Mouse (Mus musculus) neural tube, embryonic 15.5 days (tissue): ENCODE results near the gene Erp44. TPM values are rescaled to one million over a fixed set of nuclear protein-coding genes. Genes with fewer than 3 reads are reported as not detected.

Source experiments
- ATAC-seq: fragments of 200-750 bp; cut with Nextera tagmentation; 2 replicates; pipeline ENCODE4 v1.8.0; 2017; ENCODE audit warnings: mild to moderate bottlenecking, moderate TSS enrichment, moderate library complexity; ENCODE audit not compliant: low FRiP score
- H3K27ac ChIP-seq: fragments of 300-500 bp; sonication (generic); replicated peaks from 2 replicates; pipeline ENCODE4 v1.5.1; 2015; ENCODE audit warnings: mild to moderate bottlenecking, inconsistent platforms
- H3K27me3 ChIP-seq: fragments of 300-500 bp; sonication (generic); replicated peaks from 2 replicates; pipeline ENCODE4 v1.6.1; 2015; ENCODE audit warnings: inconsistent platforms
- H3K36me3 ChIP-seq: fragments of 300-500 bp; sonication (generic); 2 replicates; pipeline ENCODE4 v1.6.1; 2015; ENCODE audit warnings: inconsistent platforms
- H3K4me1 ChIP-seq: fragments of 300-500 bp; sonication (generic); 2 replicates; pipeline ENCODE4 v1.6.1; 2015; ENCODE audit warnings: inconsistent platforms
- H3K4me2 ChIP-seq: fragments of 300-500 bp; sonication (generic); 2 replicates; pipeline ENCODE4 v1.6.1; 2015; ENCODE audit warnings: inconsistent platforms, mild to moderate bottlenecking, moderate library complexity
- H3K4me3 ChIP-seq: fragments of 300-500 bp; sonication (generic); replicated peaks from 2 replicates; pipeline ENCODE4 v1.5.1; 2015; ENCODE audit warnings: mild to moderate bottlenecking, inconsistent platforms
- H3K9ac ChIP-seq: fragments of 300-500 bp; sonication (generic); replicated peaks from 2 replicates; pipeline ENCODE4 v1.6.1; 2015; ENCODE audit warnings: mild to moderate bottlenecking, inconsistent platforms
- H3K9me3 ChIP-seq: fragments of 300-500 bp; sonication (generic); replicated peaks from 2 replicates; pipeline ENCODE4 v1.6.1; 2016; ENCODE audit warnings: inconsistent platforms
- WGBS: fragments of 180-500 bp; shearing (Covaris S2); methylation state at CpG from one replicate; pipeline ENCODE4 v1.1.7; 2015; ENCODE audit warnings: mixed read lengths; 5-methylcytosine and 5-hydroxymethylcytosine counted together
- polyA plus RNA-seq: library from polyadenylated mRNA; unstranded; fragments of >200 nt; fragmentation: Nextera tagmentation; extraction: Ambion mirVana; gene quantifications from 2 replicates; pipeline ENCODE4 v1.2.1, GENCODE M21; 2015

Gene Erp44
- polyA plus RNA-seq, result 60.5 and 69.6 TPM in 2 replicates

DNA sequence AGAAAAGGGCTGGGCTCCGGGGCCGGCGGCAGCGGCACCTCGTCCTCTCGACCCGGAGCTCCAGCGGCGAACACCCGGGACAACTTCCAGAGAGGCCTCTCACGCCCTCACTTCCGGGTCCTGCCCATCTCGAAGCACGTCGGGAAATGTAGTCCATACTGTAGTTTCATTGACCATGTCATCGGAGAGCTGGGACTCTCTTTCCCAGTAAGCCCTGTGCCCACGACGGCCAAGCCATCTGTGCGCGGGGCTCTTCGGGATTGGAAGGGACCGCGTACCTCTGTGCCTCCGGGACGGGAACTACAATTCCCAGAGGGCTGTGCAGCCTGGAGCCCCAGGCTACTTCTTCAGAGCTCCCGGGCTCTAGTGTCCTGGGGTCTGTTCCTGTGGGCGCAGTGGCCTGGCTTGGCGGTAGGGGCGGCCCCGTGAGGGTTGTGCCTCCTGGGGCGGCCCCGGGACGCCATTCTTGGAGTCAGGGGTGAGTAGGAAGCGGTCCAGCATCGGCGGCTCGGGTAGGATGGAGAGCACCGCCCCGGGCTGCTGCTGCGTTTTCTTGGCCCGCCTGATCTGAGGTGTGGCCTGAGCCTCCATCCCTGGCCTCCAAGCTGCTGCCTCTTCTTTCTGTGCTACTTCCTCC is at the start of gene Erp44, which contains the start of gene Invs:
Erp44 (minus strand) TSS at position 61 of the 637 bp plus-strand sequence.
Invs (plus strand) TSS at position 263 of the 637 bp plus-strand sequence.
- peak within 1 kb of the TSS; percentile 90 for H3K9ac ChIP-seq
- H3K9me3 ChIP-seq, result no peaks in the 10 kb centered on the region
- H3K4me2 ChIP-seq, result peak within 1 kb of the TSS; percentile 89
- ATAC-seq, result peak; percentile 99
- peak within 1 kb of the TSS; percentile 87 for H3K27ac ChIP-seq
- WGBS, result 0% methylated on average over 41 of the region's 41 CpGs
- no peaks in the 10 kb centered on the region for H3K27me3 ChIP-seq
- H3K36me3 ChIP-seq, result no peaks in the 10 kb centered on the region
- H3K4me3 ChIP-seq, result peak within 1 kb of the TSS; percentile 99
- H3K4me1 ChIP-seq, result peaks cover 19% of the 10 kb centered on the region

DNA sequence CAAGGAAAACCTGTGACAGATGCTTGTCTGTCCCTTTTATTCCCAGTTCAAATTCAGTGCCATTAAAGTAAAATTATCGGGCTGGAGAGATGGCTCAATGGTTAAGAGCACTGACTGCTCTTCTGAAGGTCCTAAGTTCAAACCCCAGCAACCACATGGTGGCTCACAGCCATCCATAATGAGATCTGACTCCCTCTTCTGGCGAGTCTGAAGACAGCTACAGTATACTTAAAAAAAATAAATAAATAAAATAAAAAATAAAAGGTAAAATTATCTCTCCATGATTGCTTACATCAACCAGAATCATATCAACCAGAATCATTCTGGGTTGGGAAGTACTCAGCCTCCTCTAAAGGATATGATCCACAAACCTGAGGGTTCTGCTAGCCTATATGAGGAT is 48.7 kb upstream of the Erp44 start:
- H3K27me3 ChIP-seq, result no peaks in the 10 kb centered on the region
- no peaks in the 10 kb centered on the region for H3K9me3 ChIP-seq
- 71% methylated on average over 2 of the region's 2 CpGs for WGBS
- H3K27ac ChIP-seq, result no peak overlapping the region
- no peak overlapping the region for H3K4me2 ChIP-seq
- no peak overlapping the region for H3K4me3 ChIP-seq
- H3K36me3 ChIP-seq, result no peaks in the 10 kb centered on the region
- no peak overlapping the region for H3K9ac ChIP-seq
- ATAC-seq, result no peak
- no peaks in the 10 kb centered on the region for H3K4me1 ChIP-seq

DNA sequence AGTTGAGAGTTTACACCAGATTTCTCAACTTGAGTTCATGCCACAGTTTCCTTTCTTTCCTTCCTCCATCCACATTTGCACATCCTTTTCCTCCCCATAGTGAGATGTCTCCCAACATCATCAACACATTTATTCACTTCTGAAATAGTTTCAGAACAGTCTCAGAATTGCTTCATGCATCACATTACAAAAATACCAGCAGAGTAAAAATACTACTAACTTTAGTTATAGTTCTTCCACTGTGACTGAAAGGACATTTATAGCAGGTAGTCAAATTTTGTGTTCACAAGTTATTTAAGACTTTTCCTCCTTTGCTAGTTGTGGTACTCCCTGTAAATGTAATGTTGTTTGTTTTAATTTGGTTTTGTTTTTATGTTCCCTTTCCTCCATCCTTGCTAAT is 47.8 kb upstream of the Erp44 start:
- Histone ChIP-seq H3K4me3 (no peak overlapping the region), H3K9me3 (no peaks in the 10 kb centered on the region), H3K4me2 (no peak overlapping the region), H3K27ac (no peak overlapping the region), H3K36me3 (no peaks in the 10 kb centered on the region), H3K9ac (no peak overlapping the region), H3K27me3 (no peaks in the 10 kb centered on the region), H3K4me1 (no peaks in the 10 kb centered on the region)
- ATAC-seq, result no peak

DNA sequence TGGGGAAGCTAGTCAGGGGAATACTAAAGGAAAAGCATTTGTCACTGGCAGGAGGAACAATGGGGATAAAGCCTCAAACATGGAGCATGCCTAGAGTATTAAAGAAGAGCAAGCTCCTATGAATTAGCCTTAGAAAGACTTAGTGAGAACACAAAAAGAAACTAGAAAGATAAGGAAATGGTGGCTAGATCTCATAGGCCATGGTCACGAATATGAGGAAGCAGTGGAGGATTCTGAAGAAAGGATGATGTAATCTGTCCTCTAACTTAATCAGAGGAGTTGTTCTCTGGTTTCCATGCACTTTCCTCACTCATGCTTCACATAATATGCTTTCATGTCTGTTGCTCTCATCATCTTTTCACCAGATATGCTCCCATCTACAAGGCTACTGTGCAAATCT is 42.7 kb upstream of the Erp44 start:
- H3K4me2 ChIP-seq, result no peak overlapping the region
- WGBS, result 48% methylated on average over 1 of the region's 1 CpGs
- no peaks in the 10 kb centered on the region for H3K4me1 ChIP-seq
- no peaks in the 10 kb centered on the region for H3K9me3 ChIP-seq
- no peak overlapping the region for H3K27ac ChIP-seq
- ATAC-seq, result no peak
- no peak overlapping the region for H3K9ac ChIP-seq
- no peaks in the 10 kb centered on the region for H3K36me3 ChIP-seq
- H3K4me3 ChIP-seq, result no peak overlapping the region
- no peaks in the 10 kb centered on the region for H3K27me3 ChIP-seq

DNA sequence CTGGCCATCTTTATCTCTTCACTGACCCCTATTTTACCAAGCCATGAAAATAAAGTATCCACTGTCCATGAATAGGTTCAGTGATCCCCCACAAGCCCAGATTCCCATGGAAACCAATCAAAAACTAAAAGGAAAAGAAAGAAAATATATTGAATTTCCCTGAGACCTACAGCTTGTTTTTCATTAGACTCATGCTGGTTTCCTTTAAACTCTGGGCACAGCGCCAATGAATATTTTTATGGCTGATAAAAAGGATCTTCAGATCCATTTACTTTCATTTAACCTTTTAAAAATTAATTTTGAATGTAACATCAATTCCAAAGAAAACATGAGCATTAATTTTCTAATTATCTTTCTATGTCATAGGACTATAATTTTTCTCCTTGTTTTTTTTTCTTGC is 41.9 kb upstream of the Erp44 start:
- Histone ChIP-seq H3K4me2 (no peak overlapping the region), H3K27ac (no peak overlapping the region), H3K4me1 (no peaks in the 10 kb centered on the region), H3K4me3 (no peak overlapping the region), H3K9me3 (no peaks in the 10 kb centered on the region), H3K36me3 (no peaks in the 10 kb centered on the region), H3K9ac (no peak overlapping the region), H3K27me3 (no peaks in the 10 kb centered on the region)
- 75% methylated on average over 1 of the region's 1 CpGs for WGBS
- no peak for ATAC-seq

DNA sequence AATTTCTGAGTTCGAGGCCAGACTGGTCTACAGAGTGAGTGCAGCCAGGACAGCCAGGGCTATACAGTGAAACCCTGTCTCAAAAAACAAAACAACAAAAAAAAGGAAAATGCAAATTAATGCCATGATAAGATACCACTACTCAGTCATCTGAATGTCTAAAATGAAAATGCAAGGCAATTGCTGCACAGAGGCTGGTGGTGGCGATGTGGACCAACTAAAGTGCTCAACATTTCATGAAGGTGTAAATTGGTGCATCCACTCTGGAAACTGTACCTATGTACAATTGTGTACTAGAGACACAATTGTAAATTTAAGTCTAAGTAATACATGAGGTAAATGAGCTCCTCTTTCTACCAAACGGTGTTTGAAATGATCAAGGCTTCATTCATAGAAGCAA is 36.7 kb upstream of the Erp44 start:
- Histone ChIP-seq H3K27me3 (no peaks in the 10 kb centered on the region), H3K4me2 (no peak overlapping the region), H3K27ac (no peak overlapping the region), H3K9me3 (no peaks in the 10 kb centered on the region), H3K4me1 (no peaks in the 10 kb centered on the region), H3K36me3 (no peaks in the 10 kb centered on the region), H3K9ac (no peak overlapping the region), H3K4me3 (no peak overlapping the region)
- no peak for ATAC-seq
- WGBS, result over 99% methylated on average over 3 of the region's 3 CpGs

DNA sequence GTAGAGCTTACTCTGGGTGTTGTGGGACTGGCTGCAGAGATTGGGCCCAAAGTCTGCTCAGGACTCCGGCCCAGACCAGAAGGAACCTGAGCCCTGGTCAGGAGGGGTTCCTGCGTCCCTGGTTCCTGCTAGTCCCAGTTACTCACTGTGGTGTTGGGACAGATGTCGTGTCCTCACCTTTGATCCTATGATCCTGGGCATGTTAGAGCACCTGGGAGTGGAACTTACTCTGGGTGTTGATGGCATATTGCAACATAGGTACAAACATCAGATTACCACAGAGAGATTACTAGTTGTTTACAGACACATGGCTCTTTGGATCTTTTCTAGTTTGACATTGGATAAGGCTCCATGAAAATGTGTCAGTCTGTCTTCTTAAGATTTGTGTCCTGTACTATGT is 35.5 kb upstream of the Erp44 start:
- Histone ChIP-seq H3K9ac (no peak overlapping the region), H3K4me2 (no peak overlapping the region), H3K36me3 (no peaks in the 10 kb centered on the region), H3K4me1 (no peaks in the 10 kb centered on the region), H3K27ac (no peak overlapping the region), H3K27me3 (no peaks in the 10 kb centered on the region), H3K9me3 (no peaks in the 10 kb centered on the region), H3K4me3 (no peak overlapping the region)
- WGBS, result 96% methylated on average over 3 of the region's 3 CpGs
- no peak for ATAC-seq

DNA sequence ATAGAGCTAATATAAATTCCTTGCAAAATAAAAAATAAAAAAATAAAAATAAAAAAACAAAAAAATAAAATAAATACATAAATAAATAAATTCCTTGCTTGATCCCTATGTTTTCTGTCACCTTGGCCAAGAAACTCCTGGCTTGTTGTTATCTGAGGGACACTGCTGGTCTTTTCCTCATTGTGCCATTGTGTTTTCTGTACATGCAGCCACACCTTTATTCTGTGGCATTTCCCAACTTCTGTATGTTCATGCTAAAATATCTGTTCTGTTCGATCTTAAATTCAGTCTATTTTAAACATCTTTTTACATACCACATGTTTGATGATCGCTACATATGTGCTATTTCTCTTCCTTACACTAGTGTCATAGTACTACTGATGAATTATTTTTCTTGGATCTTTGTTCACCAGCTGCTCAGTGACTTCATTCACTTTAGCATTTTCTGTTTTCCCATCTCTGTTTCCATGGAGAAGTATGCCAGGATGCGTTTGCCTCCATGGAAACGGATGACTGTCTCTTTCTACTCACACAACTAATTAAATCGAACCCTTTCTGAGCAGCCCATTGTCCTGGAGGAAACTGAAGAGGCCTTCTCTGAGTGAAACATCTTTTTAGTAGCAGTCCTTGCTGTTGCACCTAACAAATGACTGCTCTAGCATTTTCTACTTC is 7.9 kb upstream of the Erp44 start:
- no peak overlapping the region for H3K4me3 ChIP-seq
- no peak overlapping the region for H3K27ac ChIP-seq
- 16% methylated on average over 5 of the region's 5 CpGs for WGBS
- H3K4me1 ChIP-seq, result 0 out of 2 replicates have a peak, but pooled peaks cover 3% of the 10 kb centered on the region
- H3K36me3 ChIP-seq, result no peaks in the 10 kb centered on the region
- H3K9me3 ChIP-seq, result no peaks in the 10 kb centered on the region
- H3K27me3 ChIP-seq, result no peaks in the 10 kb centered on the region
- no peak overlapping the region for H3K4me2 ChIP-seq
- peak; percentile 50; the same call in 1 of the 2 replicates for ATAC-seq
- H3K9ac ChIP-seq, result no peak overlapping the region

DNA sequence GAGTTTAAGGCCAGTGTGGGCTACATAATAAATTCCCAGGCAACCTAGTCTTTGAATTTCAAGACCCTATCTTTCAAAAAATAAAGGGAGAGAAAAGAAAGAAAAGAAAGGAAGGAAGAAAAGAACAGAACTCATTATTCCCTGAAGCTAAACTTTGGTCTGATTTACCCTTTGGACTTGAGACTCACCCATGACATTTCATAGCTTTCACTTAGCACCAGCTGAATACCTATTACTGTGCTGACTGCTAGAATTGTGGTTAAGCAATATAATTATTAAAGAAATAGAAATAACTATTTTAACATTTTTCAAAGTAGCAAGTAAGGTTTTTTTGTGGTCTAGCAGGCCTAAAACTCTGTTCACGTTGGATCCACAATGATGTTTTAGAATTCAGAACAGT is 1.8 kb upstream of the Erp44 start:
- H3K27ac ChIP-seq, result no peak overlapping the region
- WGBS, result 98% methylated on average over 1 of the region's 1 CpGs
- H3K4me3 ChIP-seq, result no peak overlapping the region
- no peak for ATAC-seq
- H3K9me3 ChIP-seq, result no peaks in the 10 kb centered on the region
- no peaks in the 10 kb centered on the region for H3K27me3 ChIP-seq
- H3K4me2 ChIP-seq, result no peak overlapping the region
- H3K36me3 ChIP-seq, result no peaks in the 10 kb centered on the region
- H3K4me1 ChIP-seq, result peaks cover 19% of the 10 kb centered on the region
- H3K9ac ChIP-seq, result no peak overlapping the region

DNA sequence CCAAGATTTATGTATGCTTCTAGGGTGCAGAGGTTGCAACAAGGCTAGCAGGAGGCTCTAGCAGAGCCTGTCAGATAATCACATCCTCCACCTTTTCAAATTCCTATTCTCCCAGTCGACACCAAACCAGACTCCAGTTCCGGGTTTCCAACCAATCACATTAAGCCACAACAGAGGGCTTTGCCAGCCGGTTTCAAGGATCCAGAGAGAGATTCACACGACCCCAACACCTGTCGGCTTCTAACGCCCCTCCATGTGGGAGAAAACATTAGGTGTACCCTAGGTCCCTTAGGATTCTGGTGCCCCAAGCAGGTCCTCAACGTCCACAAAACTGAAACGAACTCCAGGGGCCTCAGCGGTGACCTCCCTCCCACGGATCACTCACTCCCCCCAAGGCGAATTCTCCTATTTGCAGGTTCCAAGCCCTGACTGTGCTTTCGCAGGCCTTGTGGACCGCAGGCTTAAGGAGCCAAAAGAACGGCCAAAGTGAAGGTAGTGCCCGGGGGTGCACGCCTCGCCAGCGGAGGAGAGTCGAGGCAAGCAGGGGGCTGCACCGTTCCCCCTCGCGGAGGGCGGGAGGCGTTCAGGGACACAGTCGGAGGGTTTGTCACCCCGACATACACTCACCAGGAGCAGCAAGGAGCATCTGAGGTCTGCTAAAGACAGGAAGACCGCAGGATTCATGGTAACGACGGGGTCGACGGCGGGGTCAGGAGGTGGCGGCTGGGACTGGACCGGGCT is 431 bp downstream of the Erp44 start:
- Histone ChIP-seq H3K9ac (peak overlapping the region; percentile 90), H3K4me1 (peaks cover 19% of the 10 kb centered on the region), H3K4me2 (peak overlapping the region; percentile 89), H3K36me3 (no peaks in the 10 kb centered on the region), H3K9me3 (no peaks in the 10 kb centered on the region), H3K27ac (peak overlapping the region; percentile 75), H3K27me3 (no peaks in the 10 kb centered on the region), H3K4me3 (peak overlapping the region; percentile 99)
- ATAC-seq, result peak; percentile 67
- under 1% methylated on average over 34 of the region's 34 CpGs for WGBS

DNA sequence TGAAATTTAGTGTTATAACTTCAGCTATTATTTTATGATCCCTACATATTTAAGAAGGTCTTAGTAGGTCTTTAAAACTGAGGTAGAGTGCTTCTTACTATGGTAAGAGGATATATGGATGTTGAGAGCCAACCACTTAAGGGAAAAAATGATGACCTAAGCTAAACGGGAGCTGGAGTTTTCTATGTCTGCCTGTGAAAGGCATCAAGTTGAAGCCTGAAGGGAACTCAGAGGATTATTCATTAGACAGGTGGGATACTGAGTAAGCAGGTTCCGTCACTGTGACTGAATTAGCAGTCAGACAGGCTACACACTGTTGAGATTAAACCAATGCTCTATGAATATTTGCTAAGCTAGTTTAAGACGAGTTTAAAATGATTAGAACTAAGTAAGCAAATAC is 2.3 kb downstream of the Erp44 start:
- Histone ChIP-seq H3K9ac (no peak overlapping the region), H3K9me3 (no peaks in the 10 kb centered on the region), H3K36me3 (no peaks in the 10 kb centered on the region), H3K27ac (no peak overlapping the region), H3K4me2 (no peak overlapping the region), H3K27me3 (no peaks in the 10 kb centered on the region), H3K4me1 (peaks cover 19% of the 10 kb centered on the region), H3K4me3 (no peak overlapping the region)
- 90% methylated on average over 3 of the region's 3 CpGs for WGBS
- ATAC-seq, result no peak

DNA sequence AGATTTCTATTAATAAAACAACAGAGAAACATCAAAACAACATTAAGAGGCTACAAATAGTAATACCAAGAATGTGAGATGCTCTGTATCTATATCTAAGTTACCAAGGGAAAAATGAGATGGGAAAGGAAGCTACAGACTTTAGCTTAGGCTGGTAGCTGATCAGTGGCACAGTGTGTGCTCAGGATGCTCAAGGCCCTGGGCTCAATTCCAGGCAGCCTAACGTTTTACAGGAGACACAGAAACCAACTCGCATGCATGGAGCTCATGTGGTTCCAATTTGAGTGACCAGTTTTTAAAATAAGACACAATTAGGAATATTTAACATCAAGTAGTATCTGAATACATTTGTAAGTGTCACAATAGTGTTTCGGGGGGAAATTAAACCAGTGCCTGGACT is 3.6 kb downstream of the Erp44 start:
- H3K27me3 ChIP-seq, result no peaks in the 10 kb centered on the region
- H3K4me1 ChIP-seq, result peaks cover 19% of the 10 kb centered on the region
- no peaks in the 10 kb centered on the region for H3K36me3 ChIP-seq
- no peak overlapping the region for H3K4me3 ChIP-seq
- WGBS, result 89% methylated on average over 3 of the region's 3 CpGs
- H3K9me3 ChIP-seq, result no peaks in the 10 kb centered on the region
- no peak overlapping the region for H3K27ac ChIP-seq
- H3K4me2 ChIP-seq, result no peak overlapping the region
- H3K9ac ChIP-seq, result no peak overlapping the region
- no peak for ATAC-seq
